In the genomic region with DNA sequence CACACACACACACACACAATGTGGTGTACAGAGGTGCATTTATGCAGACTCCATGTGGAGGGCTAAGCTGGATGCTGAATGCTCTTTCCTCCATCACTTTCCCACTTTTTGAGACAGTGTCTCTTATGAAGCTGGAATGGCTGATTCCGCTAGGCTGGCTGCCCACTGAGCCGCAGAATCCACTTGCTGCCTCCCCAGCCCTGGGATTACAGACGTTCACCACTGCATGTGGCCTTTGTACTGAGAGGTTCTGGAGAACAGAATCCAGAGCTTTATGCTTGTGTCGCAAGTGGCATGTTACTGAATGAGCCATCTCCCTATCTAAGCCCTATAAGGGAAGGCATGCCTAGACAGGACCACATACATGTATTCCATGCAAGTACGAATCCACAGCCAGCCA, we compare ENCODE assay signal across 26 mouse cellular contexts. TPM values are rescaled to one million over a fixed set of nuclear protein-coding genes. Genes with fewer than 3 reads are reported as not detected.
"Had no signal": no experiment of that assay in that cellular context is flagged by ENCODE, and none has a peak within 500 bp of the region (broad histone marks: within the 10 kb centered on the region; RNA-seq: fewer than 3 reads in every experiment).

No protein-coding gene starts in this region.

- ATAC-seq: forebrain, embryonic 13.5 days; forebrain, embryonic 14.5 days; forebrain, embryonic 15.5 days; forebrain, embryonic 16.5 days; forebrain, postnatal 0 days had no signal

- DNase-seq: cerebellum, adult 8-10 months; cerebellum, adult 9-10 months; cerebellum, adult 9-11 months; cerebellum, postnatal 10 days; cerebellum, postnatal 14 days; cerebellum, postnatal 25 days; cerebellum, postnatal 36 days; embryo, embryonic 11 days; forebrain, postnatal 0 days; gastrocnemius, adult 2 months; gastrocnemius, postnatal 10 days; gastrocnemius, postnatal 14 days; gastrocnemius, postnatal 25 days; gastrocnemius, postnatal 36 days; heart, adult 2 months had no signal

RNA-seq across cellular contexts. Expression of a gene that starts 12.9 kb away (rescaled TPM):
- total RNA-seq: common myeloid progenitor, adult 5-6 weeks; gastrocnemius, adult 18-20 months; gastrocnemius, adult 2 months; gastrocnemius, adult 8-10 months; gastrocnemius, postnatal 14 days; gastrocnemius, postnatal 25 days; gastrocnemius, postnatal 36 days; granulocyte monocyte progenitor cell, adult 5-6 weeks; heart, adult 2 months; heart, adult 8-10 months had no signal
- polyA plus RNA-seq: erythroblast, embryonic 14.5 days; gonadal fat pad, adult 2 months; heart, adult 2 months had no signal

RNA-seq across cellular contexts. Expression of a gene that starts 20.8 kb away (rescaled TPM):
- total RNA-seq: common myeloid progenitor, adult 5-6 weeks; granulocyte monocyte progenitor cell, adult 5-6 weeks had no signal
- polyA plus RNA-seq: erythroblast, embryonic 14.5 days had no signal

RNA-seq across cellular contexts. Expression of a gene that starts 46.7 kb away (rescaled TPM):
- polyA plus RNA-seq: erythroblast, embryonic 14.5 days had no signal

RNA-seq across cellular contexts. Expression of a gene that starts 46.7 kb away (rescaled TPM):
- polyA plus RNA-seq: erythroblast, embryonic 14.5 days had no signal
